Mouse (Mus musculus) embryonic facial prominence, embryonic 10.5 days (tissue): ENCODE measurements around the gene Arl5a. TPM values are rescaled to one million over a fixed set of nuclear protein-coding genes. Genes with fewer than 3 reads are reported as not detected.

Source experiments
- DNase-seq: peaks from one replicate; pipeline ENCODE4 v3.0.0-alpha.2; 2017; ENCODE audit warnings: low spot score
- H3K27ac ChIP-seq: fragments of 300-500 bp; sonication (generic); replicated peaks from 2 replicates; pipeline ENCODE4 v1.5.1; 2016; ENCODE audit warnings: mild to moderate bottlenecking
- H3K27me3 ChIP-seq: fragments of 300-500 bp; sonication (generic); replicated peaks from 2 replicates; pipeline ENCODE4 v1.6.1; 2016; ENCODE audit warnings: low read depth, mild to moderate bottlenecking; ENCODE audit not compliant: poor library complexity, severe bottlenecking
- H3K36me3 ChIP-seq: fragments of 300-500 bp; sonication (generic); replicated peaks from 2 replicates; pipeline ENCODE4 v1.6.1; 2016; ENCODE audit warnings: mild to moderate bottlenecking, moderate library complexity
- H3K4me1 ChIP-seq: fragments of 300-500 bp; sonication (generic); 2 replicates; pipeline ENCODE4 v1.6.1; 2016
- H3K4me3 ChIP-seq: fragments of 300-500 bp; sonication (generic); 2 replicates; pipeline ENCODE4 v1.5.1; 2016; ENCODE audit warnings: mild to moderate bottlenecking, moderate library complexity
- H3K9me3 ChIP-seq: fragments of 300-500 bp; sonication (generic); 2 replicates; pipeline ENCODE4 v1.6.1; 2016; ENCODE audit warnings: mild to moderate bottlenecking
- WGBS: fragments of 180-500 bp; shearing (Covaris S2); methylation state at CpG from one replicate; pipeline ENCODE4 v1.1.7; 2016; 5-methylcytosine and 5-hydroxymethylcytosine counted together
- polyA plus RNA-seq: library from polyadenylated mRNA; unstranded; fragments of >200 nt; fragmentation: Nextera tagmentation; extraction: Ambion mirVana; gene quantifications from 2 replicates; pipeline ENCODE4 v1.2.1, GENCODE M21; 2016

Arl5a gene
- 53.6 and 54.1 TPM in 2 replicates for polyA plus RNA-seq

GRCm38 (mm10) chr2:52424747-52425522 is at the start of gene Arl5a:
Arl5a (minus strand) TSS chr2:52424901.
- H3K36me3 ChIP-seq: no peaks in the 10 kb centered on the region
- peak within 1 kb of the TSS; percentile 93 for H3K4me3 ChIP-seq
- no peaks in the 10 kb centered on the region for H3K27me3 ChIP-seq
- peak; percentile 99 for DNase-seq
- under 1% methylated on average over 57 of the region's 57 CpGs for WGBS
- H3K27ac ChIP-seq: peak within 1 kb of the TSS; percentile 99
- no peaks in the 10 kb centered on the region for H3K9me3 ChIP-seq
- peaks cover 35% of the 10 kb centered on the region for H3K4me1 ChIP-seq

- peak; percentile 39 for DNase-seq
- H3K27ac ChIP-seq: no peak overlapping the region; the same call in 1 of the 2 replicates
- WGBS: 26% methylated on average over 4 of the region's 4 CpGs
- no peaks in the 10 kb centered on the region for H3K36me3 ChIP-seq
- H3K9me3 ChIP-seq: no peaks in the 10 kb centered on the region
- H3K4me1 ChIP-seq: peaks cover 12% of the 10 kb centered on the region
- H3K4me3 ChIP-seq: no peak overlapping the region
- peaks cover 64% of the 10 kb centered on the region for H3K27me3 ChIP-seq
These were observed 47.0 kb upstream of the Arl5a start for GRCm38 (mm10) chr2:52471545-52472291.

DNA sequence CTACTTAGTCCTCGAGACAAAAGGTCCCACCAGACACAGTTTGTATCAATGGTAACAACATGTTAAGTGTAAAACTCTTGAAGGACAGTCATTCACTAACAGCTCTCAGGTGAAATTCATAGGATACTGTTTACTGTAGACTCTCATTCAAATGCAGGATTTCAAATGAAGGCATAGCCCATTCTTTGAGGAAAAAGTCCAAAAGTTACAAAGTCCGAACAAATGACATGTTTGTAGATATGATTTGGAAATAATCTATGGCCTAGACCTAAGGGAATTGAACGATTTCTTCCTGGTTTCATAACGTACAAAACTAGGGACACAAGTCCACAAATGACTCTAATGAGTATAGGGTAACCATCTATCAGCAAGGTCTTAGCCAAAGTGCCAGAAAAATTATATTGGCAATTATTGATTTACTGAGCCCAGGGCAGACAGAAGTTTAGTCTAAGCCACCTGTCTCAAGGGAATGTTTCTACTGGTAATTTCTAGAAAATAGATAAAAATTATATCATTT is 45.4 kb upstream of the Arl5a start:
- WGBS: 86% methylated on average over 4 of the region's 4 CpGs
- no peaks in the 10 kb centered on the region for H3K36me3 ChIP-seq

GRCm38 (mm10) chr2:52467629-52468028 is 42.9 kb upstream of the Arl5a start:
- Histone ChIP-seq H3K9me3 (no peaks in the 10 kb centered on the region), H3K36me3 (no peaks in the 10 kb centered on the region), H3K27me3 (peaks cover 53% of the 10 kb centered on the region), H3K4me3 (no peak overlapping the region), H3K27ac (no peak overlapping the region), H3K4me1 (peaks cover 17% of the 10 kb centered on the region)
- WGBS: 93% methylated on average over 6 of the region's 6 CpGs
- no peak for DNase-seq

More for the DNA sequence above, 45.4 kb upstream of the Arl5a start:
- peaks cover 64% of the 10 kb centered on the region for H3K27me3 ChIP-seq
- no peaks in the 10 kb centered on the region for H3K9me3 ChIP-seq
- no peak for DNase-seq
- peaks cover 12% of the 10 kb centered on the region for H3K4me1 ChIP-seq
- no peak overlapping the region for H3K4me3 ChIP-seq
- no peak overlapping the region for H3K27ac ChIP-seq

- Histone ChIP-seq H3K27ac (no peak overlapping the region), H3K36me3 (no peaks in the 10 kb centered on the region), H3K9me3 (no peaks in the 10 kb centered on the region), H3K4me1 (peaks cover 6% of the 10 kb centered on the region), H3K27me3 (peaks cover 23% of the 10 kb centered on the region), H3K4me3 (no peak overlapping the region)
- DNase-seq: no peak
- WGBS: 91% methylated on average over 12 of the region's 12 CpGs
These were observed 36.7 kb upstream of the Arl5a start for GRCm38 (mm10) chr2:52461206-52461967.

DNA sequence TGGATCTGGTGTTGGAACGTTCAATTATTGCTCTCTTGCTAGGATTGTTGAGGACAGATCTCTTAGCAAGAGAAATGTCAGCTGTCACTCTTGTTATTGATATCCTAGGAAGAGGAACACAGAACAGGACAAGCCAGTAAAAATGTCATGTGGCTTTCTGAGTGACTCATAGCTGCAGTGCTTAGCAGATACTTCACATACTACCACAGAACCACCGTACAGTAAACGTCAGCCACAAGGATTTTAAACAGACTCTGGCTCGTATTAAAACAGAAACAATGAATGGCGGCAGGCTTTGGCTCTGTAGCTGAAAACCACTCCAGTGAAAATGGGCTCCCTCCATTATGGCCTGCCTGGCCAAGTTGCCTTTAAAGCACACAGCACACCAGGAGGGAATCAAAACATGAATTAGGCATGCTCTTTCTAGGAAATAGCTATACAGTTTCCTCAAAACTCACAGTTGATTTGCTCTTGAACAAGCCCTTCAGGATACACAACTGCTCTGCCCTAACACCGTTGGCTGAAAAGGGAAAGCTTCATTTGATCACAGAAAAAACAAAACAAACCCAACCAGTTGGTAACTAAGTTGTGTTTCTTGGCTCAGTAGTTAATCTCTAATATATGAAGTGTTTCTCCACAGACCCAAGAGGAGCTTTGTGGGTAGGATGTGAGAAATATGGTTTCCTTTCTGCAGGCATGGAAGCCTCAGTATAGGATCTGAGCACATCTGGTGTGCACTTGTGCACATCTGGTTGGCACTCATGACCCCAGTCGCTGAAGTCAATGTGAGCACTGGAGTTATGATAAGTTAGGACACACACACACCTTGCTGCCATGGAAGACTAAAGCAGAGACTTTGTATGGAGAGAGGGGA is 31.1 kb upstream of the Arl5a start:
- Histone ChIP-seq H3K4me3 (no peak overlapping the region), H3K27ac (no peak overlapping the region), H3K36me3 (no peaks in the 10 kb centered on the region), H3K9me3 (no peaks in the 10 kb centered on the region), H3K27me3 (peaks cover 5% of the 10 kb centered on the region; the same call in 1 of the 2 replicates), H3K4me1 (no peaks in the 10 kb centered on the region)
- WGBS: 80% methylated on average over 7 of the region's 7 CpGs
- DNase-seq: no peak

DNA sequence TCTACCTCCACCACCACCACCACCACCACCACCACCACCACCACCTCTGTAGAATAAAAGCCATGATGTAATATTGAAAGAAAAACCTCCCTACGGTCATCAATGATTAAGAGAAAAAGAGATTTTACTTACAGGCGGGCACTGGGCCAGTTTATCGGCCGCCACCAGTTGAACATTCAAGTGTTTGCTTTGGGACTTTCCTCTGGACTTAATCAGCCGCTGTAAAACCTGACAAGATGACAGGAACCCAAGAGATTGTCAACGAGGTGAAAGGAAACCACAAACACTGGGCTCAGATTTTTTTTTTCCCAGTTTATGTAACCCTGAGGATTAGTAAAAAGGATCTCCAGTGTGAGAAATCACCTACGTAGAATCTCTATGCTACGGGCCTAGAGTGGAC is 25.1 kb upstream of the Arl5a start:
- H3K4me1 ChIP-seq: no peaks in the 10 kb centered on the region
- H3K27ac ChIP-seq: no peak overlapping the region
- H3K27me3 ChIP-seq: no peaks in the 10 kb centered on the region; the same call in 1 of the 2 replicates
- H3K4me3 ChIP-seq: no peak overlapping the region
- H3K9me3 ChIP-seq: no peaks in the 10 kb centered on the region
- WGBS: 89% methylated on average over 8 of the region's 8 CpGs
- no peak for DNase-seq
- no peaks in the 10 kb centered on the region for H3K36me3 ChIP-seq

- Histone ChIP-seq H3K27me3 (no peaks in the 10 kb centered on the region; the same call in 1 of the 2 replicates), H3K36me3 (no peaks in the 10 kb centered on the region), H3K27ac (no peak overlapping the region), H3K4me3 (no peak overlapping the region), H3K9me3 (no peaks in the 10 kb centered on the region), H3K4me1 (no peaks in the 10 kb centered on the region)
- DNase-seq: no peak
- WGBS: 88% methylated on average over 1 of the region's 1 CpGs
These were observed 24.2 kb upstream of the Arl5a start for GRCm38 (mm10) chr2:52448916-52449315.

DNA sequence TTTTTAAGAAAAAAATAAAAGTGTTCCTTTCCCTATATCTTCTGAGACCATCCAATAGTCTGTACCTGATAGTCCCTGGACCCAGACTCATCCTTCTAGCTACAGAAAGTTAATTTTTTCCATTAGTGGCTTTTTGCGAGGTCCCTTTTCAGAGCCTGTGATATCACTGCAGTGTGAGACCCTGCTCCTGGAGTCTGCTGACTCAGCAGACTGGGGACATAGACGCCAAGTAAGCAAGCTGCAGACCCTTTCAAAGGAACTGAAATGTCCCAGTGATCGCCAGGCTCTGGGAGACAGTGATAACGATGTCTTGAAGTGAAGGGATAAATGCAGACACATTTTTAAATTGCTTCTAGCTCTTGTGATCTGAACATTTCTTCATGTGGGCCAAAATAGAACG is 21.9 kb upstream of the Arl5a start:
- no peak overlapping the region for H3K27ac ChIP-seq
- 77% methylated on average over 5 of the region's 5 CpGs for WGBS
- H3K4me1 ChIP-seq: peaks cover 5% of the 10 kb centered on the region
- no peak for DNase-seq
- no peaks in the 10 kb centered on the region for H3K36me3 ChIP-seq
- no peaks in the 10 kb centered on the region for H3K27me3 ChIP-seq
- H3K9me3 ChIP-seq: no peaks in the 10 kb centered on the region
- H3K4me3 ChIP-seq: no peak overlapping the region

DNA sequence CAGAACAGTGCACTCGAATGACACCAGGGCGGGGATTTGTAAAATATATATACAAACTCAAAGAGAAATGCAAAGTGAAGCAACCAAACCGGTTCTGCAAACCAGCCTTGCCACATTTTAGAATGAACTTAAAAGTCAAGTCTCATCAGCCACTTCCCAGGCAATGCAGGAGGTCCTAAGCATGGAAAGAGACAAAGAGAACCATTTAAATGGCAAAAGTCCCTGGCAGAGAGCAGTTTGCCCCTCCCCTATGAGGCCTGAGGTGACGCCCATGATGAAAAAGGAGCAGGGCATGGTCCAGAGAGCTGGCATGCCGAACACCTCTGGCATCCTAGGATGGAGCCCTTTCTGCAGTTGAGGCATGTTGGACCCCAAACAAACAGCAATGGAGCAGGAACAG is 17.4 kb upstream of the Arl5a start:
- DNase-seq: peak; percentile 16
- no peaks in the 10 kb centered on the region for H3K36me3 ChIP-seq
- no peaks in the 10 kb centered on the region for H3K9me3 ChIP-seq
- H3K4me3 ChIP-seq: no peak overlapping the region
- no peaks in the 10 kb centered on the region for H3K27me3 ChIP-seq
- H3K27ac ChIP-seq: no peak overlapping the region
- peaks cover 11% of the 10 kb centered on the region for H3K4me1 ChIP-seq
- 32% methylated on average over 5 of the region's 5 CpGs for WGBS

DNA sequence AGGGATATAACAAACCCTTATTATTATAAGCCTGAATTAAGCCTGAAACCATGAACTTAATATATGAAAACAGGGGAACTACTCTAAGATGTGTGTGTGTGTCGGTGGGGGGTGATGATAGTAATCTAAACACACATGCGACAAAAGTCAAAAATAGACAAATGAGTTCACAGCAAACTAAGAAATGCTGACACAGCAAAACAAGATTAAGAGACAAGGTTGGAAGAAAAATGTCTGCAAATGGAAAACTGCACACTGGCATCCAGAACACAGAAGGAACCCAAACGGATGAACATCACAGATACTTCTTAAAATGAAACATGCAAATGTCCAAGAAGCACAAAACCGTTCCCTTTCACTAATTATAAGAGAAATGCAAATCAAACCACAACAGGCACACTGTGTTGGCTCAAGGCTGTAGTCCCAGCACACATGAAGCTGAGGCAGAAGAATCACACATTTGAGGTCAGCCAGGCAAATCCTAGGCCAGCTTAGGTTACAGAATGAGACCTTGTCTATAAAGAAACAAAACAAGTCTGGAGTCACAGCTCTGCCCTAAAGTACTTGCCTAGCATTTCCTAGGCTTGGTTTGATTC is 15.8 kb upstream of the Arl5a start:
- 93% methylated on average over 4 of the region's 4 CpGs for WGBS
- Histone ChIP-seq H3K27me3 (no peaks in the 10 kb centered on the region), H3K36me3 (no peaks in the 10 kb centered on the region), H3K4me3 (no peak overlapping the region), H3K27ac (no peak overlapping the region), H3K9me3 (no peaks in the 10 kb centered on the region), H3K4me1 (peaks cover 14% of the 10 kb centered on the region)
- DNase-seq: no peak
